Mouse (Mus musculus) hindbrain, embryonic 12.5 days (tissue): ENCODE data around the gene Sdcbp2. TPM values are rescaled to one million over a fixed set of nuclear protein-coding genes. Genes with fewer than 3 reads are reported as not detected.

ENCODE experiments used
- polyA plus RNA-seq: library from polyadenylated mRNA; unstranded; fragments of >200 nt; fragmentation: Nextera tagmentation; extraction: Ambion mirVana; gene quantifications from 2 replicates; pipeline ENCODE4 v1.2.1, GENCODE M21; 2016

The Sdcbp2 gene
- polyA plus RNA-seq, 1 experiment from 2014 or later, result 0.50 TPM

Other genes with a start within 250 kb of the Sdcbp2 start
- not detected in 2 replicates for gene 4921509C19Rik, start 96.5 kb upstream of the Sdcbp2 start, polyA plus RNA-seq
- gene Nsfl1c, start 78.4 kb upstream of the Sdcbp2 start, polyA plus RNA-seq, result 258 and 282 TPM in 2 replicates
- 534 and 556 TPM in 2 replicates for gene Fkbp1a, start 30.1 kb upstream of the Sdcbp2 start, polyA plus RNA-seq
- gene Snph, start 60.0 kb downstream of the Sdcbp2 start, polyA plus RNA-seq, result 7.9 and 8.1 TPM in 2 replicates
- gene Rad21l, start 95.9 kb downstream of the Sdcbp2 start, polyA plus RNA-seq, result not detected in 2 replicates
- gene Tmem74b, start 129.4 kb downstream of the Sdcbp2 start, polyA plus RNA-seq, result 9.7 and 10.3 TPM in 2 replicates
- gene Psmf1, start 171.6 kb downstream of the Sdcbp2 start, polyA plus RNA-seq, result 45.2 and 47.9 TPM in 2 replicates